Mouse (Mus musculus) cerebellum, adult 11 months (tissue): ENCODE results near the gene Grn.
"Not testable (repeated sequence)": the region's sequence is repeated elsewhere in the genome, so short reads cannot be mapped to it uniquely, and the experiment has no call there.

Source experiments
- DNase-seq: peaks from one replicate; pipeline ENCODE4 v3.0.0; 2022

The Grn gene

DNA sequence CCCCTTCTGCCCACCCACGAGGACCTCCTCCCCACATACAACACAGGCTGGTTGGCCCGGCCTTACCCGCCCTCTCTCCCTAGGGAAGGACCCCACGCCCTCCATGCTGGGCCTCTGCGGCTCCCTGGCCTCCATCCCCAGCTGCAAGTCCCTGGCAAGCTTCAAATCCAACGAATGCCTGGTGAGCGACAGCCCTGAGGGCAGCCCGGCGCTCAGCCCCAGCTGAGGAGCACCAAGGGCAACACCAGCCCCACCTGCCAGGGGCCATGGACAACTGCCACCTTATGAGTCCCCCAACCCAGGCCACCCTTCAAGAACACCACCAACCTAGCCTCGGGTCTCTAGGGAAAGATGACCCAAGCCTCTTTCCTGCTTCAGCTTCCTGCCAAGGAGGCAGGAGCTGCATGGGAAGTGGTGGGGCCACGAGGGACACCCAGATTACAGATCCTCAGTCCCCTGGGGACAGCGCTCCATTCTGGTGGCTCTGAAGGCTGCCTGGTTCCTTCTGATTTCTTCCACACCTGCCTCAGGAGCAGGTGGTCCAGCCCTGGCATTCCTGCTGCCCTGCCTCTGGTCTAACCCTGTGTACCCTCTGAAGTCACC, 28.1 kb upstream of the Grn start:
- no peak for DNase-seq

- no peak for DNase-seq
These were observed 26.5 kb upstream of the Grn start for GRCm38 (mm10) chr11:102403657-102404056.

- DNase-seq, result no peak
These were observed 25.7 kb upstream of the Grn start for GRCm38 (mm10) chr11:102404161-102405010.

GRCm38 (mm10) chr11:102405544-102406285, 24.4 kb upstream of the Grn start:
- DNase-seq, result no peak

GRCm38 (mm10) chr11:102406401-102406800, 23.7 kb upstream of the Grn start:
- no peak for DNase-seq

- DNase-seq, result peak; percentile 93
These were observed 22.9 kb upstream of the Grn start for GRCm38 (mm10) chr11:102406900-102407833.

- no peak for DNase-seq
These were observed 22.3 kb upstream of the Grn start, which contains the start of gene Slc25a39 for GRCm38 (mm10) chr11:102407834-102408215. TSS of gene Slc25a39 (minus strand) at chr11:102407946.

DNA sequence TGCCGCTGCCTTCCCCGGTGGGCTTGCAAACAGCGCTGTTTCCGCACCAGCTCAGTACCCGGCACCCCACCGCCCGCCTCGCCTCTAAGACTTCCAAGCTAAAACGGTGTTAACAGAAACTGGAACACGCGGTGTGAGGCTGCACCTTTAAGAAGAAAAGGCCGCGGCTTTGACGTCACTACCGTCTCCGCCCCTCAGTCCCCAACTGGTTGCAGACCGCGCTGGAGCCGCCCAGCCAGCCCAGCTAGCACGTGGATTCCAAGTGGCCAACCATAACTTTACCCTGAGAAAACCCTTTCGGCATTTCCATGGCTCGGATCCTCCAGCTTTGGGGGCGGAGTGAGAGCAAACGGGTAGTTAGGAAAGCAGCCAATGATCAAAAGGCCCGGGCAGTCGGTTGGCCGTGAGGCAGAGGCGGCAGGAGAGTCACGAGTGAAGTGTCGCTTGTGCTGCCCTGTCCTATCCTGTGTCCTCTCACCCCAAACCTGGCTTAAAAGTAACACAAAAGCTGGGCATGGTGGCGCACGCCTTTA, 21.7 kb upstream of the Grn start:
- DNase-seq, result peak; percentile 95

DNA sequence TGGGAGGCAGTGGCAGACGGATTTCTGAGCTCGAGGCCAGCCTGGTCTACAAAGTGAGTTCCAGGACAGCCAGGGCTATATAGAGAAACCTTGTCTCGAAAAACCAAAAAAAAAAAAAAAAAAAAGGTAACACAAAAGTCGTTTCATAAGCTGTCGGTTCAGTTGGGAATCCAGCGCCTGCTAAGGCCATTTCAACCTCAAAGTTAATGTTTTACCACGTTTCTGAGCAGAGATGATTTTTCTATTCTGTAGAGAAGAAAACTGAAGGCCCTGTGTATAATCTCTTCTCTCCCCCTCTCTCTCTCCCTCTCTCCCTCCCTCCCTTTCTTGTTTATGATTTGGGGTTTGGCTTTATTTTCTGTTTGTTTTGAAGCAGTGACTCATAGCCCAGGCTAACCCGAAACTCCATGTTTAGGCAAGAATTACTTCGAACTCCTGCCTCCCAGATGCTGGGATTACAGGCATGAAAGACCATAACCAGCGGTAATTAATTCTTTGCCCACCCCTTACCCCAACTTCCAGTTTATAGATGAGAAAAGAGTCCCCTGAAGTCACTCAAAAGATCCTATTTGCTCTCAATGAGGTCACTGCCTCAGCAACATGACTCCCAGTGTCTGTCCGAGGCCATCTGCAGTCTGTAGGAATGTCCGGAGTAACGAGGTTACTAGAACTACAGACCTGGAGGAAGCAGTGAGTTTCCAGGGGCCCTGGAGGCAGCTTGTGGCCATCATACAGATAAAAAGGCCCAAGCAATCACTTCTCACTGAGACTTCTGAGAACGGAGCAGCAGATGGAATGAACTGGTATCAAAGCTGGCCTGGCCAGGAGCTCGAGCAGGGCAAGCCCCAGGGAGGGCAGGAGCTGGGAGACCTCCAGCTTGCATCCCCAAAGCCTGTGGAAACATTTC, 21.0 kb upstream of the Grn start:
- no peak for DNase-seq

GRCm38 (mm10) chr11:102409795-102410330, 20.3 kb upstream of the Grn start:
- no peak for DNase-seq

GRCm38 (mm10) chr11:102410345-102410744, 19.8 kb upstream of the Grn start:
- DNase-seq, result not testable (repeated sequence)

- no peak for DNase-seq
These were observed 19.1 kb upstream of the Grn start for GRCm38 (mm10) chr11:102411061-102411460.

DNA sequence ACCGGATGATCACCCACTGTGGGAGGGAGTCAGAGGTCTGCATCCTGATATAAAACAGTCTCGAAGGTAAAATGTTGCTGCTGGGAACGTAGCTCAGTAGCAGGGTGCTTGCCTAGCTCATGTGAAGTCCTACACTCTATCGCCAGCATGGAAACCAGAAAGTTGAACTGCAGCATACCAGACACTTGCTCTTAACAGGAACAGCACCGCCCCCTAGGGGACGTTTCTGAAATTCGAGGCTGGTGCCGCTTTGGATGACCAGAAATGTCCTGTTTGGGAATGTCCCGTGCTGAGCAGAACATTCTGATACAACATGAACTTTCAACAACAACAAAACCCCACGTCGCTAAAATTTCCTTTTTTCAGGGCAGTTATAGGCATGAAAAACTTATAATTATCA, 18.4 kb upstream of the Grn start:
- peak; percentile 88 for DNase-seq

GRCm38 (mm10) chr11:102413059-102413458, 17.1 kb upstream of the Grn start:
- DNase-seq, result no peak

GRCm38 (mm10) chr11:102415034-102415802, 14.9 kb upstream of the Grn start:
- DNase-seq, result no peak

GRCm38 (mm10) chr11:102417160-102417559, 13.0 kb upstream of the Grn start:
- no peak for DNase-seq

DNA sequence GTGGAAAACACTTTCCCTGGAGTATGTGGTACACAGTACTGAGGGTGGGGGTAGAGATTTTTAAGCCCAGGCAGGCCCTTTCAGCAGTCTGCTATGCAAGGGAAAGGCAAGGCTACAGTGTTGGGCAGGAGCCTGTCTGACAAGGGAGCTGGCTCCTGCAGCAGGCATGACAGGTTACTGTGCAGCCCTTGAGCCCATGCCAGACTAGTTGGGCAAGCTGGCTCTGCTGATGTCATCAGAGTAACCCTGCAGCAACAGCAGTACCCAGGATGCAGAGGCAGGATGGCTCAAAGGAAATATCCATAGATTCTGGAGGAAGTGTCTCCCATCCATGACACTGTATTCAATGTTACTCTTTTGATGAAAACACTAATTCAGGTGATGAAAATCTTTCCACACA, 11.2 kb upstream of the Grn start:
- no peak for DNase-seq

GRCm38 (mm10) chr11:102421559-102421958, 8.6 kb upstream of the Grn start:
- no peak for DNase-seq

- no peak for DNase-seq
These were observed 5.4 kb upstream of the Grn start for GRCm38 (mm10) chr11:102424666-102425065.
